Mouse (Mus musculus) ES-E14 (cell line): ENCODE results near the gene Apex1.

Experiments
- CHD2 ChIP-seq: IDR thresholded peaks from 2 replicates; pipeline ENCODE4 v1.6.1; 2014; ENCODE audit warnings: mild to moderate bottlenecking, low read depth, low read length, inconsistent platforms
- MAFK ChIP-seq: IDR thresholded peaks from 2 replicates; pipeline ENCODE4 v1.6.1; 2014; ENCODE audit warnings: mild to moderate bottlenecking, low read depth, low read length, inconsistent platforms; ENCODE audit not compliant: insufficient read depth
- ZNF384 ChIP-seq: IDR thresholded peaks from 2 replicates; pipeline ENCODE4 v1.6.1; 2012; ENCODE audit warnings: low read depth, low read length, inconsistent platforms

- TF ChIP-seq CHD2 (no peak), ZNF384 (no peak), MAFK (no peak)
These were observed 32.0 kb upstream of the Apex1 start for GRCm38 (mm10) chr14:50892541-50893459.
